Mouse (Mus musculus): ENCODE measurements around the gene Fibp. TPM values are rescaled to one million over a fixed set of nuclear protein-coding genes. Genes with fewer than 3 reads are reported as not detected.

Gene Fibp
- 100 to 1,000 TPM in 1 of 2 experiments, 10 to 100 TPM in 1; 83.7 to 108 TPM for total RNA-seq (2021)
- long read RNA-seq, transcript Fibp-205 (10 exons, 1,209 nt), result major isoform, 23 of 43 reads
- long read RNA-seq, partial matches to known transcripts, result 9 of 43 reads
- long read RNA-seq, other reads (novel, unspliced or antisense), result 8 of 43 reads

DNA sequence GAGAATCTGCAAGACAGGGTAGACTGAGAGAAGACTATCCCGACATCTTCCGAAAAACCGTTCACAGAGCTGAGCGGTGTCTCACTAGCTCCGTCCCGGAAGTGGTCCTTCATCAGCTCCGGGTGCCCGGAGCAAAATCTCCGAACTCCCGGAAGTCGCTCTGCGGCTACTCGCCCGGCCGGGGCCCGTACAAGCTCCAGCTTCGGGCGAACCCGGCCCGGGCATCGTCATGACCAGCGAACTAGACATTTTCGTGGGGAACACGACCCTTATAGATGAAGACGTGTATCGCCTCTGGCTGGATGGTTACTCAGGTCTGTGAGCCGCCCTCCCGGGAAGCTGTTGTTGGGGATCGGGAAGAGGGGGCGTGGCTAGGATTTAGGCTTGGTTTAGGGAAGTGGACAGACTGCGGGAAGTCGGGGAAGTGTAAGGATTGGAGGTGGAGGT lies at the start of gene Fibp:
Gene Fibp (plus strand): TSS at position 151 of the 447 bp plus-strand sequence.
- DNase-seq (ENCODE audit: low spot score in 2 of 2), result peak; percentile 92 to 93

DNA sequence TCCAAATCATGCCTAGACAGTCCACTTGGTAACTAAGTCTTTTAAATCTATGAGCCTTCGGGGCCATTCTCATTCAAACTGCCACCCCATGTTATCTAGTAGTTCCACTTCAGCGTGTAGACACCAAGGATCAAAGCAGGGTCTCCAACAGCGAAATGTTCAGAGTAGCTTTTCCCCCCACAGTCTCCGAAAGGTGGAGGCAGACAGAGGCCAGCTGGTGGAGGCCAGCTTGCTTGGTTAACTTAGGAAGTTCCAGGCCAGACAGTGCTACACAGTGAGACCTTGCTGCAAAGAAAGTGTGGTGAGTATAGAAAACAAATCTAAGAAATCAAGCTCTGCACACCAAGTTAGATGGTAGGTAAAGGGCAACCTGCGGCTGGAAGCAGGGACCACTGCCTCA lies 49.8 kb upstream of the Fibp start:
- no peak for DNase-seq (ENCODE audit: low spot score in 2 of 2)

DNA sequence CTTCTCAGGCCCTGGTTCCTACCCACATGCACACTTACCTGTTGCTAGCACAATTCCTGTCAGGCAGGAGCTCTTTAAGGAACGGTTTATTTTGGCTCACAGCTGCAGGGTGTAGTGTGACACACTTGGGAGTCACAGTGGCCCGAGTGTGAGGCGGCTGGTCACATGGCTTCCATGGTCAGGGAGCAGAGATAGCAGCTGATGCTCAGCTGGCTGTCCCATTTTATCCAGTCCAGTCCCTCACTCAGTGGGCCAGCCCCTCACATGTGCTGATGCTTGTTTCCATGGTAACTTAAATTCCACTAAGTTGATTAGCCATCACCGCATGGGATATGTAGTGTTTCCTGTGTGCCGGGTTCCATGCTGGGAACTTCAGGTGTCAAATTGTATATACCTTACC lies 48.5 kb upstream of the Fibp start:
- DNase-seq (ENCODE audit: low spot score in 2 of 2), result no peak

DNA sequence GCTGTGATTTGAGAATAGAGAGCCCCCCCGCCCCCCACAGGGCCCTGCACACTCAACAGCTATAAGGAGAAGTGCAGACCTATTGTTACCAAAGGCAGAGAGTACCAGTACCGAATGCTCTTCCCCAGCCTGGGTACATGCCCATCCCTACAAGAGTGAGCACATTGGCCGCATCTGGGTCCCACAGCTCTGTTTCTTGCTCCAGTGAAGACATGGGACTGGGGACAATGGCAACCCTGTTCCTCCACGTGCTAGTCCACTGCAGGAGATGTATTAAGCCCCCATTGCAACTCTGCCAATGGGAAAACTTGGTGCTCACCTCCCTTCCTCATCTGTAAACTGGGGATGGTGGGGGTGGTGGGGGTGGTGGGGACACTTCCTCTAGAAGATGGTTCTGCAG lies 46.6 kb upstream of the Fibp start:
- DNase-seq (ENCODE audit: low spot score in 2 of 2), result no peak

DNA sequence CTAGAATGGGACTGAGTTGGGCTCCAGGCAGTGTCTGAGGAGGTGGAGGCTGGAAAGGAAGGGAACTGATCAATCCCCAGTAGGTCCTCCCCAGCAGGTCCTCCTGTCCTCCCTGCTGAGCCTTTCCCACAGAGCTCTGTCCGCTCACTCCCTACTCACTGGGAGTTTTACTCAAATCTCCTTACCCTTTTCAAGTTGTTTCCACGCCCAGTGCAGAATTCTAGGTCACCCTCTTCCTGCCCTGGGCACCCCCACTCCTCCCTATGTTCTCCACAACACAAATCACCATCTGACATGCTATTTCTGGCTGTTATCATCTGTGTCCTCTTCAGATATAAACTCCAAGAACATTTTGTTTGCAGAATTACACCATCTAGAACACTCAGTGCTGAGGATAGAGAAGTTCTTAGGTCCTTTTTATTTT lies 45.9 kb upstream of the Fibp start:
- no peak for DNase-seq (ENCODE audit: low spot score in 2 of 2)

DNA sequence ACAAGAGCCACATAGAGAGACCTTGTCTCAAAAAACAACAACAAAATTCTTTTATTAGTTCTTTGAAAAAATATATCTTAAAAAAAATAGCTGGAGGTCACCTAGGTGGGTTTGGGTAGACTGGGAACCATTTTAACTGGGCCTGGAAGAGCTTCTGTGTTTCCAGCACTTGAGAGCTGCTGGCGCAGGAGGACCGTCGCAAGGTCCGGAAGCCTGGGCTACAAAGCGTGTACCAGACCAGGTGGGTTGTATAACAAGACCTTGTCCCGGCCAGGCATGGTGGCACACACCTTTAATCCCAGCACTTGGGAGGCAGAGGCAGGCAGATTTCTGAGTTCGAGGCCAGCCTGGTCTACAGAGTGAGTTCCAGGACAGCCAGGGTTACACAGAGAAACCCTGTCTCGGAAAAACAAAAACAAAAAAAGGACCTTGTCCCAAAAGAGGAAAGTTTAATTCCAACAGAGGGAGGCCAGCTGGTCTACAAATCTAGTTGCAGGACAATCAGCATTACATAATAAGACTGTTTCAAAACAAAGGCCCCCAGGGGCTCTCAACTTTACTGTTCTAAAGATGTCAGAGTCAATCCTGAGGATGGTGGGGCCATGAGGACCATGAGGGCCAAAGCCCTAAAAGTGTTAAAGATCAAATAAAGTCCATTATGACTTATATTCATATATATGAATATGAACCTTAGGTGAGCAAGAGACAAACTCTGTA lies 41.5 kb upstream of the Fibp start:
- DNase-seq (ENCODE audit: low spot score in 2 of 2), result no peak

DNA sequence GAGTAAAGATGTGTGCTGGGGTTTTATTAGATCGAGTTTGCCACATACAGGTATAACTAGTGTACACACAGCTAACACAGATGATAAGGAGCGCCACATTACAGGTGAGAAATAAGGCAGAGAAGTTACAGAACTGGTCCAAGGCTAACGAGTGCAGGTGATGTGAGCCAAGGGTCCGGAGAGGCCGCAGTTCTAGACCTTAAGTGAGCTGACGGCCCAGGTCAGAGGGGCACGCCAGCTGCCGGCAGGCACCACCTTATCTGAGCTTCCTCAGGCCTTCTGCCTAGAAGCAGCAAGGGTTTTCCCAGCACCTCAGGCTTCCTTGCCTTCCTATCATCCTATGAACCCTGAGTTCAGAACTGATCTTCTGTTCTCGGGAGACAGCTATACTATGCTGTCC lies 40.8 kb upstream of the Fibp start:
- DNase-seq (ENCODE audit: low spot score in 2 of 2), result no peak

DNA sequence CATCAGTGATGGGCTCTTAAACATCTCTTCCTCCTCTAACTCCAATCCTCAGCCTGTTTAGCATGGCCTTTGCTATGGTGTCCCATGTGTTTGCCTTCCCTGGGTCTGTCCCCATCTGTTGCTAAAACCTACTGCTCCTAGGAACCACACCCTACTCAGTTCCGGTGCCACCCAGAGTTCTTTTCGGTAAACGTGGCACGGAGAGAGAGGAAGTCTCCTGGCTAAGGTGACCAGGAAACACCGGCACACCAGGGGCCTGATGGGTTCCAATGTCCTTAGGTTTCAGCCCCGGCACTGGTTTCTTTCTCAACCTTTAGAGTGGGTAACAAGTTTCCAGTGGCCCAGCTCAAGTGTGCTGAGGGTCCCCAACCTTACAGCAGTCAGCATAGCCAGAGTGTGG lies 39.8 kb upstream of the Fibp start:
- DNase-seq (ENCODE audit: low spot score in 2 of 2), result no peak

DNA sequence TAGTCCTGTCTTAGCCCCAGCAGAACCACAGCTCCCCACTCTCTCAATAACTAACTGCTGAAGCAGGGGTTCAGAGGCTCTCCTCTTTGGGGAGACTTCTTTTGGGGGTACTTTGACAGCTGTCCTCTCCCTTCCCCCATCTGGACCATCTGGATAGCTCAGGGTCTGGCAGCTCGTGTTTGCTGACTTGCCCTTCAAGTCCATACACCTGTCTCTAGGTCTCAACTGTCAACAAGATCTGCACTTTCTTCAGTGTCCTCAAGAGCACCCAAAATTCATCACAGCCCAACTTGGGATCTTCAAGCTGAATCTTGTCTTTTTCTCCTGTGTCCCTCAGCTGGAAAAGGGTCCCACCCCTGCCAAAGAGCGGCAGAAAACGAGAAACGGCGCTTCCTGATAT lies 38.6 kb upstream of the Fibp start:
- no peak for DNase-seq (ENCODE audit: low spot score in 2 of 2)

DNA sequence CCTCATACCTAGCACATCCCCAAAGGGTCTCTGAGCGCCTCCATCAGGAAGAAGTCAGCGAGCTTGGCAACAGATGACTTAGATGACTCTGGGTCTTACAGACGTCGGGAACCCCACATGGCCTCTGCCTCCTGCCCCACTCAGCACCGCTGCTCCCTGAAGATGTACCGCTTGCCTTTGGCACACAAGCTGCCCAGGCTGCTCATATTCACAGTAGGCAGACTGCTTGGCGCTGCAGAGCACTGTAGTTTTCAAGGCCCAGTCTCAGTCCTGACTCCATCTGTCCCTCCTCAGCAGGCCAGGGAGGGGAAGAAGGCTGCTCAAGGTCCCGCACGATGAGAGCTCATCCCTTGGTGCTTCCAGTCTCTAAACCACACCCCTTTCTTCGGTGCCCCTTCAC lies 38.1 kb upstream of the Fibp start:
- no peak for DNase-seq (ENCODE audit: low spot score in 2 of 2)

DNA sequence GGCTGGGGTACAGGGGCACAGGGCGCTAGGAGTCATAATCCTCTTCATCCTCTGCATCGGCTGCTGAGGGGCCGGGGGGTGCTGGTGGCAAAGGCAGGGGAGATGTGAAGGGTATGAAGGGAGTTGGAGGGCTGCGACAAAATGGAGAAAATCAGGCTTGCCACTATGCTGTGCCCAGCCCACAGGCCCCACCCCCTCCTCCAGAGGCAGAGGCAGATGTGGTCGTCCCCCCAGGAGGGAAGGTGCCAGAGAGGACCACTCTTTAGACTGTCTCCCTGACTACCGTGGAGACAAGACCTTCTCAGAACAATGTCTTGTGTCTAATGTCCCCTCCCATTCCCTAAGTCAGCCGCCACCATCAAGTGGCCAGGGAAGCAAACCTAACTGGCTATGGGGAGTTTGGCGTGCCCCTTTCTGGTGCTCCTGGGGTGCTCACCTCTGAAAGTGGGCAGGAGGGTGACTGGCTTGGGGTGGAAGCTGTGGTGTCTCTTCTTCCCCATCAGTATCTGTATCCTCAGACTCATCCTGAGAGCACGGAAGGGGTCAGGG lies 37.4 kb upstream of the Fibp start:
- no peak for DNase-seq (ENCODE audit: low spot score in 2 of 2)

DNA sequence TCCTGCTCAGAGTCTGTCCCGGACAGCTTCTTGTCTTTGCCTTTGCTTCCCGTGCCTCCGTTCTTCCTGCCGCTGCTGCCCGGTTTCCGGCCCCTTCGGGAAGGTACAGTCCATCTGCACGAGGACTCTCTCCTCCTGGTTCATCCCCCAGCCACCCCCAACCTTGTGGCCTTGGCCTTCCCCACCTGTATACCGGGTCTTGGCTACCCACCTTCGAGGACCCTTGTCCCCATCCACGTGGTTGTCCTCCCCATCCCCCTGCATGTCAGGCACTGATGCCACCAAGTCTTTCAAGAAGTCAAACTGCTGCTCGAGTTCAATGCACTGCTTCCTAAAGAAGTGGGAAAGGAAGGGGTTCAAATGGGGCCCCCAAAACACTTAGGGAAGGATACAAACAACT lies 36.9 kb upstream of the Fibp start:
- no peak for DNase-seq (ENCODE audit: low spot score in 2 of 2)

DNA sequence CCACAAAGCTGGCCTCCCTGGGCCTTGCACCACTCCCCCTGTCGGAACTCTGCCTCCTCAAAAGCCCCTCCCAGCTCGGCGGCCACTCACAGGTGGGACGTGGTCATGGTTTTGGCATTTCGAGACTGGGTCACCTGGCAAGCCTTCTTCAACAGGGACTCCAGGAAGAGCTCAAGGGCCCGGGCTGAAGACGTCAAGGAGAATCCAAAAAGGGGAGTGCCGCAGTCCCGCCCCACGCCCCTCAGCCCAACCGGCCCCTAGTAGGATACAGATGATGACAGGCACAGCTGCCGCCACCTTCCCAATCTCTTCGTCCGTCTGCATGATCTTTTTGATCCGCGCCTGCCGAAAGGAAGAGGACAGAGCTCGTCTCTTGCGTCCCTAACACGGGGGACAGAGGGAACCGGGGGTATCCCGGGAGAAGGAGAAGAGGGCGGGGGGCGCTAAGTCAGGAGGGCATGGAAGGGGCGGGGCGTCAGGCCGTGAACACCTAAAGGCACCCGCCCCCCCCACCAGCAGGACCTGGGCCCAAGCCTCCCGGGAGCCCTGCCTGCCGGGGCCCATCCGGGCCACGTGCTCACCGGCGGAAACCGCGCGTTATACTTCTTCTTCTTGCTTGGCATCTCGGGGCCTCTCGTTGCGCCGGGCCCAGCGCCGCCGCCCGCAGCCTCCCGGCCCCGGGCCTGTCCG lies 36.2 kb upstream of the Fibp start:
- peak; percentile 69 to 79 for DNase-seq (ENCODE audit: low spot score in 2 of 2)

DNA sequence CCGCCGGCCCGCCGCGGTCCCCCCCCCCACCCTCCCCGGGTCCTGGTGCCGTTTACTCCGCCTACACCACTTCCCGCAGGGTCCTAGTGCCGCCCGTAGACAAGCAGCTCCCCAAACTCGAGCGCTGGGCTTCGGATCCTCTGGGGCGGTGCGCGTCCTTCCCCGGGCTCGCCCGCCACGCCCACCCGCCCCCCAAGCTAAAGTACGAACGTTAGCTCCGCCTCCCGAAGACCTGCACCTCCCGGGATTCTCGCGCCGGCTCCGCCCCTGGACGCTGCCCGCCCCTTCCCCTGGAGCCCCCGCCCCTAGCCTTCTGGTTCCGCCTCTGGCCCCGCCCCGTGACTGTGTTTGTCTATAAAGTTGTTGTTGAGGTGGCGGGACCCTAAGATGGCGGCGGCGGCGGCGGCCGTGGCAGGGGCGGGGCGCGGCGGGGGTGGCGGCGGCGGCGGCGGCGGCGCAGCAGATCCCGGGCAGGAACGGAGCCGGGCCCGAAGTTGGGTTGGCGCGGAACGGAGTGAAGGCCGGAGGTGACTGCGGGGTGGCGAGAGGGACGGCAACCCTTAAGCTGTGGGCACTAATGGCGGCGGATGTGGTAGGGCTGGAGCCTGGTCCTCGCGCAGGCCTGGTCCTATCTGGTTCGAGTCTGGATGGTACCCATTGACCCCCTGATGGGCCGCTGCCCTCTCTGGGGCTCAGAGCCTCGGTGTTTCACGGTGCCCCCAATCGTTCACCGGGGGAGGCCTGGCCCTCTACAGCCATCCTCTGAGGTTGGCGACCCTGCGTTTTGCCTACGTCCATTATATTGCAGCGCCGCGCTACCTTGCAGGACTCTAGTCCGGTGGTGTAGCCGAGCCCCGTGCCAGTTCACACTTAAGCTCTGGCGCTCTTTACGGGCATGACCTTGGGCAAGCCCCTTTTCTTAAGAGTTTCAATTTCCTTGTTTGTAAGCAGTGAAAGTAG lies 35.4 kb upstream of the Fibp start, which contains the start of the genes Drap1 and AI837181:
Gene Drap1 (minus strand): TSS at position 198 of the 960 bp plus-strand sequence.
Gene AI837181 (plus strand): TSS at position 363 of the 960 bp plus-strand sequence.
- DNase-seq (ENCODE audit: low spot score in 2 of 2), result peak; percentile 91 to 96

DNA sequence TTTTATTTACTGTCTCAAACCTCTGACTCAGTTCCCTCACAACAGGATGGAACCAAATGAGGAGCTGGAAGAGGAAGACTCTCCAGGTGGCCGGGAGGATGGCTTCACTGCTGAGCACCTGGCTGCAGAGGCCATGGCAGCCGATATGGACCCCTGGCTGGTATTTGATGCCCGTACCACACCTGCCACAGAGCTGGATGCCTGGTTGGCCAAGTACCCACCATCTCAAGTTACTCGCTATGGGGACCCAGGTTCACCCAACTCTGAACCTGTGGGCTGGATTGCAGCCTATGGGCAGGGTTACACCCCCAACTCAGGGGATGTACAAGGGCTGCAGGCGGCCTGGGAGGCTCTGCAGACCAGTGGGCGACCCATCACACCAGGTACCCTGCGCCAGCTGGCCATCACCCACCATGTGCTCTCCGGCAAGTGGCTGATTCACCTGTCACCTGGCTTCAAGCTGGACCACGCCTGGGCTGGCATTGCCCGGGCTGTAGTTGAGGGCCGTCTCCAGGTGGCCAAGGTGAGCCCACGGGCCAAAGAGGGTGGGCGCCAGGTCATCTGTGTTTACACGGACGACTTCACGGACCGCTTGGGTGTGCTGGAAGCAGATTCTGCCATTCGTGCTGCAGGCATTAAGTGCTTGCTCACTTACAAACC lies 34.4 kb upstream of the Fibp start:
- DNase-seq (ENCODE audit: low spot score in 2 of 2), result no peak

DNA sequence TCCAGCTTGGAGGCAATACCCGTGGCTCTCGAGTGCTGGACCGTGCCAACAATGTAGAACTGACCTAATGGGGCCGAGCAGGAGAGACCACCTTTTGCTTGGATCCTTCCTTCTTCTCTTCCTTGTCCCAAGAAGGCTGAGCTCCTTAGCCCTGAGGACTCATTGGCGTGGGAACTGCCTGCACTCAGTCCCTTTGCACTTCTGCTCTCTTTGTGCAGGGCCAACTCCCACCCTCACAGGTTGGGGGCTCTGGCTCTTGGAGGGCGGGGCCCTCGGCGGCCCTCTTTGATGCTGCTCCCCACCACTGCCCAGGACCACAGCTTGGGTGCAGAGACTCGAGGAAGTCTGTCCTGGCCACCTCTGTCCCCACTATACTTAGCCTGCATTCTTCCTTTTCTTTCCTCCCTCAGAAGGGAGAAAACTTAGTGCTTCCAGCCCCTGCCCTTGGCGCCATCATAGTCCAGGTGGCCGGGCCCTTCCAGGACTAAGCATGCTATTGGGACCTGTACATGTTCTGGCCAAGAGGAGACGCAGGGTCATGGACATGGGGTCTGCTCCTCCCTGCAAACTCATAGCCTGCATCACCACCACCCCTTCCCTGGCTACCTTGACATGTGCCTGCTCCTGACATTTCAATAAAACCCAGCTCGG lies 33.6 kb upstream of the Fibp start:
- DNase-seq (ENCODE audit: low spot score in 2 of 2), result no peak

DNA sequence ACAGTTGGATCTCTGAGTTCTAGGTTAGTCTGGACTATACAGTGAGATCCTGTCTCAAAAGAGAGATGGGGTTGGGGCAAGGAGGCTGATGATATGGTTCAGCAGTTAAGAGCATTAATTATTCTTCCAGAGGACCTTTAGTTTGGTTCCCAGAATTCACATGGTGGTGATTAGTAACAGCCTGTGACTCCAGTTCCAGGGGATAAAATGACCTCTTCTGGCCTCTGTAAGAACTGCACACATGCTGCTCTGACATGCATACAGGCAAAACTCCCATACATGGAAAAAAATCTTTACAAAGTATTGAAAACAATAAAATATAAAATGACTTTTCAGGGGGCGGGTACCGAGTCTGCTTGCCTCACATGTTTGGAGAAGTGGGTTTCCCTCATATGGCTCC lies 32.3 kb upstream of the Fibp start:
- DNase-seq (ENCODE audit: low spot score in 2 of 2), result no peak

DNA sequence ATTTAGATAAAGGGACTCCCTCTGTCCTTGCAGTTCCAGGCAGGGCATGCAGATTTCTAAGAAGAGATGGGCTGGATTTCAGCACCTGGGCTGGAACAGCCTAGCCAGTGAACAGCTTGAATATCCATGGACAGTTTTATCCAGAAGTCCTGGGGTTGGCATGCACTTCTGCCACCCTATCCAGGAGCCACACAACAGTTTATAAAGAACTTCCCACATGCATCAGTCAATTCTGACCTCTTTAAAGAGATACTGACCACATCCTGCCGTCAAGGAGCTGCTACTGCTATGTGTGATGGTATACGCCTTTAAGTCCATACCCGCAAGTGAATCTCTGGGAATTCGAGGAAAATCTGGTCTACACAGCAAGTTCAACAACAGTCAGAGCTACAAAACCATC lies 31.2 kb upstream of the Fibp start:
- DNase-seq (ENCODE audit: low spot score in 2 of 2), result no peak

DNA sequence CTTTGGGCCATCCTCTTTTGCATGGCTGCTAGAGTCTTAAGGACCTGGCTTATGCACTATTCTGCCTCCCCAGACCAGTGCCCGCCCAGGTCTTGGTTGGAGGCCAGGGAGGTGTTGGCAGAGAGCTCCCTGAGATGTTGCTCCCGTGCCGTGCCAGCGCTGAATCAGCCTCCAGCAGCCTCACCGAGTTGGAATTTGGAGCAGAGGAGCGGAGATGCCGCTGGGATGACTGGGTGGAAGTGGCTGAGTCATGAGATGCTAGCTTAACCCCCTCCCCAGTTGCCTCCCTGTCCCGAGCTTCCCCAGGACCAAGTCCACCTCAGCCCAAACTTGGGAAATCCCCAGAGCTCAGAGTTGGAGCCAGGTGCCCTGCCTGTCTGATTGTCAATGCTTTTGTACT lies 30.6 kb upstream of the Fibp start:
- no peak for DNase-seq (ENCODE audit: low spot score in 2 of 2)

DNA sequence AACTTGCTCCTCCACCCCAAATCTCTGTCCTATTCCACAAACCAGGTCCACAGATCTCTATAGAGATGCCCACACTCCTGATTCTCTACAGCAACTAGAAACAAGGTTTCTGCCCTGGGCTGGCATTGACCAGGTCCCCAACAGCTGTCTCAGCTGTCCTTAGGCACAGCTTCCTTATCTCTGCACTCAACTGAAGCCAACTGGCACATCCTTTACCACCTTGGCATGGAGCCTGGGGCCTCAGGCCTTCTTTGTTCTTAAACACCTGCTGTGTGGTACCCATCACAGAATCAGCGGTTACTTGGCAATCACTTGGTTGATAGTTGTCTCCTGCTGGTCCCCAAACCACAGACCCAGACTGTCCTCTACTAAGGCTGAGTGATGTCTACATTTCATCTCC lies 30.0 kb upstream of the Fibp start:
- DNase-seq (ENCODE audit: low spot score in 2 of 2), result no peak

Data from layer of hippocampus, postnatal 10 days (tissue).